Mouse (Mus musculus) lung, postnatal 4 days (tissue): ENCODE results near the gene Nts.
"Not testable (repeated sequence)": the region's sequence is repeated elsewhere in the genome, so short reads cannot be mapped to it uniquely, and the experiment has no call there.

Source experiments
- DNase-seq, 2 experiments: peaks; one replicate each; pipeline ENCODE4 v3.0.0; 2021

Nts gene

GRCm38 (mm10) chr10:102490386-102490785 is at the start of gene Nts:
TSS of gene Nts (minus strand) at chr10:102490486.
- no peak for DNase-seq

- DNase-seq, result no peak
Observed at GRCm38 (mm10) chr10:102527901-102528300, 37.6 kb upstream of the Nts start.

- no peak for DNase-seq
Observed at GRCm38 (mm10) chr10:102514159-102514558, 23.9 kb upstream of the Nts start.

- DNase-seq, result peak; percentile 59 to 78
Observed at GRCm38 (mm10) chr10:102511807-102512461, 21.6 kb upstream of the Nts start, which contains the start of gene Rassf9. TSS of gene Rassf9 (plus strand) at chr10:102512222.

GRCm38 (mm10) chr10:102511461-102511806 is 21.1 kb upstream of the Nts start:
- DNase-seq, result no peak

GRCm38 (mm10) chr10:102507386-102507785 is 17.1 kb upstream of the Nts start:
- no peak for DNase-seq

GRCm38 (mm10) chr10:102498754-102499153 is 8.5 kb upstream of the Nts start:
- peak in 1 of 2 experiments; percentile 23 for DNase-seq

GRCm38 (mm10) chr10:102491792-102492191 is 1.5 kb upstream of the Nts start:
- peak in 1 of 2 experiments; percentile 25 for DNase-seq

GRCm38 (mm10) chr10:102469412-102469811 is 20.9 kb downstream of the Nts start:
- DNase-seq, result no peak

GRCm38 (mm10) chr10:102451756-102452155 is 38.5 kb downstream of the Nts start:
- peak in 1 of 2 experiments; percentile 19 for DNase-seq

GRCm38 (mm10) chr10:102449449-102449848 is 40.8 kb downstream of the Nts start:
- DNase-seq, result peak in 1 of 2 experiments; percentile 25

GRCm38 (mm10) chr10:102444912-102445556 is 45.3 kb downstream of the Nts start:
- DNase-seq, result no peak

GRCm38 (mm10) chr10:102435467-102435866 is 54.8 kb downstream of the Nts start:
- DNase-seq, result not testable (repeated sequence)

GRCm38 (mm10) chr10:102435048-102435447 is 55.2 kb downstream of the Nts start:
- peak in 1 of 2 experiments; percentile 23 for DNase-seq
